ENCODE assay signal across 8 mouse cellular contexts in genomic region chr1:154883596-154884191, GRCm38 (mm10). TPM values are rescaled to one million over a fixed set of nuclear protein-coding genes. Genes with fewer than 3 reads are reported as not detected.
A peak's percentile ranks its signal among the peaks of the same experiment; 100 is the strongest.
DNase-seq lines count a peak whose midpoint lies in the region; ATAC-seq and TF ChIP-seq lines count a peak whose summit lies in the region.

No protein-coding gene starts in this region.

- peak overlapping the region; percentile 74 for H3K4me2 ChIP-seq in embryonic facial prominence, embryonic 14.5 days (ENCODE audit: low read depth, low read length)
- peak overlapping the region; percentile 82 for H3K4me2 ChIP-seq in limb, embryonic 14.5 days (replicated peaks; ENCODE audit: low read depth, low read length, severe bottlenecking)
- H3K4me2 ChIP-seq in stomach, embryonic 14.5 days (replicated peaks; ENCODE audit: low read depth, low read length), result peak overlapping the region; percentile 66

- H3K4me1 ChIP-seq in embryonic facial prominence, embryonic 14.5 days (ENCODE audit: control insufficient read depth, insufficient read depth, low read length), result no peaks in the 10 kb centered on the region; the same call in 1 of the 2 replicates
- H3K4me1 ChIP-seq in limb, embryonic 14.5 days (ENCODE audit: control insufficient read depth, insufficient read depth, low read length), result 0 out of 2 replicates have a peak, but pooled peaks cover 6% of the 10 kb centered on the region
- 0 out of 2 replicates have a peak, but pooled peaks cover 4% of the 10 kb centered on the region for H3K4me1 ChIP-seq in stomach, embryonic 14.5 days (ENCODE audit: control insufficient read depth, insufficient read depth, low read length)

- no peaks in the 10 kb centered on the region for H3K36me3 ChIP-seq in embryonic facial prominence, embryonic 14.5 days (ENCODE audit: control insufficient read depth, insufficient read depth, low read length)
- no peaks in the 10 kb centered on the region for H3K36me3 ChIP-seq in limb, embryonic 14.5 days (ENCODE audit: control insufficient read depth, insufficient read depth, low read length)
- no peaks in the 10 kb centered on the region for H3K36me3 ChIP-seq in stomach, embryonic 14.5 days (ENCODE audit: control insufficient read depth, insufficient read depth, low read length)

- ATAC-seq in embryonic facial prominence, embryonic 14.5 days (ENCODE audit: low read depth), result no peak
- no peak for ATAC-seq in limb, embryonic 14.5 days (ENCODE audit: low FRiP score, low read depth)
- no peak for ATAC-seq in stomach, embryonic 14.5 days (ENCODE audit: insufficient number of reproducible peaks, insufficient read depth, low FRiP score, low read depth)

- H3K4me3 ChIP-seq in embryonic facial prominence, embryonic 14.5 days (ENCODE audit: low read depth, low read length), result peak overlapping the region; percentile 45
- H3K4me3 ChIP-seq in limb, embryonic 14.5 days (replicated peaks; ENCODE audit: low read length), result peak overlapping the region; percentile 43
- H3K4me3 ChIP-seq in stomach, embryonic 14.5 days (ENCODE audit: low read depth, low read length), result peak overlapping the region; percentile 26

- H3K9me3 ChIP-seq in embryonic facial prominence, embryonic 14.5 days (ENCODE audit: control insufficient read depth, low read length), result no peaks in the 10 kb centered on the region
- no peaks in the 10 kb centered on the region for H3K9me3 ChIP-seq in limb, embryonic 14.5 days (ENCODE audit: control insufficient read depth, low read length)
- no peaks in the 10 kb centered on the region for H3K9me3 ChIP-seq in stomach, embryonic 14.5 days (ENCODE audit: control insufficient read depth, low read depth, low read length)

- DNase-seq in left cerebral cortex, postnatal 4 days, result peak; percentile 12
- DNase-seq in left cerebral cortex, postnatal 14 days (ENCODE audit: low spot score in 2 of 2), result no peak
- no peak for DNase-seq in embryonic facial prominence, embryonic 14.5 days (ENCODE audit: low spot score)
- no peak for DNase-seq in limb, embryonic 14.5 days (ENCODE audit: low spot score)
- DNase-seq in adrenal gland, postnatal 25 days, result no peak
- no peak for DNase-seq in testis, postnatal 14 days (ENCODE audit: low spot score)
- no peak for DNase-seq in c-Kit-positive CD71-positive TER-119-positive erythroid progenitor cells, embryonic 14.5 days (ENCODE audit: low spot score)

- intact Hi-C loops in left cerebral cortex, postnatal 4 days (cut with DNase I), result loop anchor here (10.0 kb wide), 2 partner anchors 89 to 121 kb away; no protein-coding TSS in a partner anchor
- intact Hi-C loops in left cerebral cortex, postnatal 14 days (cut with DNase I), result loop anchor here (5.0 kb wide), 2 partner anchors 91 to 124 kb away; no protein-coding TSS in a partner anchor

- 4% methylated on average over 18 of the region's 18 CpGs for WGBS in embryonic facial prominence, embryonic 14.5 days
- 5% methylated on average over 18 of the region's 18 CpGs for WGBS in limb, embryonic 14.5 days
- 3% methylated on average over 18 of the region's 18 CpGs for WGBS in stomach, embryonic 14.5 days

- H3K27me3 ChIP-seq in embryonic facial prominence, embryonic 14.5 days (replicated peaks; ENCODE audit: control insufficient read depth, insufficient read depth, low read length), result peaks cover 29% of the 10 kb centered on the region
- H3K27me3 ChIP-seq in limb, embryonic 14.5 days (ENCODE audit: control insufficient read depth, insufficient read depth, low read length), result peaks cover 33% of the 10 kb centered on the region
- H3K27me3 ChIP-seq in stomach, embryonic 14.5 days (ENCODE audit: control insufficient read depth, insufficient read depth, low read length), result peaks cover 4% of the 10 kb centered on the region; the same call in 1 of the 2 replicates

- H3K27ac ChIP-seq in embryonic facial prominence, embryonic 14.5 days (replicated peaks; ENCODE audit: low read depth, low read length), result no peak overlapping the region
- no peak overlapping the region for H3K27ac ChIP-seq in limb, embryonic 14.5 days (replicated peaks; ENCODE audit: low read depth, low read length)
- H3K27ac ChIP-seq in stomach, embryonic 14.5 days (ENCODE audit: low read length), result no peak overlapping the region

- TF ChIP-seq POLR2A in limb, embryonic 14.5 days (IDR thresholded peaks at IDR 0.05; ENCODE audit: borderline replicate concordance, extremely low read depth, insufficient read depth, insufficient read length), result no peak

- H3K9ac ChIP-seq in embryonic facial prominence, embryonic 14.5 days (ENCODE audit: low read depth, low read length), result peak overlapping the region; percentile 55
- H3K9ac ChIP-seq in limb, embryonic 14.5 days (ENCODE audit: low read depth, low read length, severe bottlenecking), result peak overlapping the region; percentile 52
- no peak overlapping the region for H3K9ac ChIP-seq in stomach, embryonic 14.5 days (replicated peaks; ENCODE audit: low read depth, low read length)

RNA-seq across cellular contexts. Expression of gene Cacna1e, which starts 0.6 kb away (rescaled TPM):
- 100 to 1,000 TPM; 121 to 122 TPM for total RNA-seq in left cerebral cortex, postnatal 4 days (2021)
- total RNA-seq in left cerebral cortex, postnatal 14 days (2021), result 100 to 1,000 TPM; 151 to 157 TPM
- 0.99 and 1.3 TPM in 2 replicates for polyA plus RNA-seq in embryonic facial prominence, embryonic 14.5 days (2014; fragmentation: Nextera tagmentation; extraction: Ambion mirVana)
- polyA plus RNA-seq in limb, embryonic 14.5 days (2012; rRNA removed), result 1.4 TPM in 2 replicates
- polyA plus RNA-seq in limb, embryonic 14.5 days (2014; fragmentation: Nextera tagmentation; extraction: Ambion mirVana), result 0.51 and 1.1 TPM in 2 replicates
- 2.3 and 2.4 TPM in 2 replicates for polyA plus RNA-seq in stomach, embryonic 14.5 days (2014; fragmentation: Nextera tagmentation; extraction: Ambion mirVana)
- 0.10 and 0.15 TPM in 2 replicates for total RNA-seq in adrenal gland, postnatal 25 days (2021)

Comparison
In these comparisons a context has a peak if more than half of its experiments do, and no peak if none do; other contexts are left out.
1. RNA of gene Cacna1e, which starts 0.6 kb away (total RNA-seq): 151 to 157 TPM in left cerebral cortex, postnatal 14 days and 121 to 122 TPM in left cerebral cortex, postnatal 4 days; 0.10 to 0.15 TPM in adrenal gland, postnatal 25 days; every median in the first group is over 100 times any median in the second.
2. Peak in every context shown above with its lines, with median percentiles within 50 percentile points of each other: H3K4me2 ChIP-seq and H3K4me3 ChIP-seq.